Mouse (Mus musculus): ENCODE data around the gene Gin1. TPM values are rescaled to one million over a fixed set of nuclear protein-coding genes. Genes with fewer than 3 reads are reported as not detected.

The Gin1 gene
- total RNA-seq, 2 experiments from 2014 or later: 11.3 to 11.4 TPM

DNA sequence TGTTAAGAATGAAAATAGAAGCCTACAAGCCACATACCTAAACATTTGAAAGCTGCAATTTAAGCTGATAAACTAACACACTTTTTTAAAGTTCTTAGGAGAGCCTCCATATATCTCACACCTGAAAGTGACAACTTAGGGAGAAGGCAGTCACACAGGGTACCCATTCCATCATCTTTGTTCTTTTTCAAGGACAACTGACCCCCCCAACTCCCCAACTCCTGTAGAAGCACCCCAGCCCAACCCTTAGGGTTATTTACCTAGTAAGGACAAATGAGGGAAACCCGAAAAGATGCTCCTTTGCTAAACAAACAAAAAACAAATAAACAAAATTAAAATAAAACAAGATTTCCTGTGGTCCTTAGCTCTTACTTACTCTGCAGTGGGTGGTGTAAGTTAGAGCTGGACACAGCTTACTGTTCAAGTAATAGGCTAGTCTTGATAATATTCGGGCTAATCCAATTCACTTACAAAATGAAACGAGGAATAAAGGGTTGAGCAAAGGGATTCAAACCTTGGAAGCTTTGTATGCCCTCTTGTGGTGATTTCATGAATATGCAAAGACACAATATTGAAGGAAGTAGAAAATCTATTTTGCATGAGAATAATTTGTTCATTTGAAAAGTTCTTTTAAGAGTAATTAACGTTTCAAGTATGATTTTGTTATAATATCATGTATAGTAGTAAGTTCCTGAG is 32.4 kb downstream of the Gin1 start:
- DNase-seq (ENCODE audit: low spot score in 2 of 2): no peak
- TF ChIP-seq CTCF (conservative IDR thresholded peaks at IDR 0.05): peak; percentile 84
- no peak overlapping the region for H3K27ac ChIP-seq
- no peak overlapping the region for H3K4me3 ChIP-seq

DNA sequence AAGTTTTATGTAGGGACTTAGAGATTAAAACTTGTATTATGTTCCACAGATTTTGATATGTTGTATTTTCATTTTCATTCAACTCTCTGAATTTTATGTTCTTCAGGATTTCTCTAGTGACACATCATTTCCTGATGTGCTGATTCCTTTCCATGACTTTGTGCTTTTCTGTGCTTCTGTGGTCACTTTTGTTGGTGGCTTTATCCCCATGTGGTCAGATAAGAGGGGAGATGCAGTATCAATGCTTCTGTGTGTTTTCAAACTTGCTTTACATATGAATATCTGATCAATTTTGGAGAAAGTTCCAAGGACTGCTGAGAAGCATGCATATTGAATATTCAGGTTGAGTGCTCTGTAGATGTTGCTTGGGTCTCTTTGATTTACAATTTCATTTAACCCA is 34.5 kb downstream of the Gin1 start:
- DNase-seq (ENCODE audit: low spot score in 2 of 2): no peak
- Histone ChIP-seq H3K4me3 (no peak overlapping the region), H3K27ac (no peak overlapping the region)
- TF ChIP-seq CTCF (conservative IDR thresholded peaks at IDR 0.05): no peak

DNA sequence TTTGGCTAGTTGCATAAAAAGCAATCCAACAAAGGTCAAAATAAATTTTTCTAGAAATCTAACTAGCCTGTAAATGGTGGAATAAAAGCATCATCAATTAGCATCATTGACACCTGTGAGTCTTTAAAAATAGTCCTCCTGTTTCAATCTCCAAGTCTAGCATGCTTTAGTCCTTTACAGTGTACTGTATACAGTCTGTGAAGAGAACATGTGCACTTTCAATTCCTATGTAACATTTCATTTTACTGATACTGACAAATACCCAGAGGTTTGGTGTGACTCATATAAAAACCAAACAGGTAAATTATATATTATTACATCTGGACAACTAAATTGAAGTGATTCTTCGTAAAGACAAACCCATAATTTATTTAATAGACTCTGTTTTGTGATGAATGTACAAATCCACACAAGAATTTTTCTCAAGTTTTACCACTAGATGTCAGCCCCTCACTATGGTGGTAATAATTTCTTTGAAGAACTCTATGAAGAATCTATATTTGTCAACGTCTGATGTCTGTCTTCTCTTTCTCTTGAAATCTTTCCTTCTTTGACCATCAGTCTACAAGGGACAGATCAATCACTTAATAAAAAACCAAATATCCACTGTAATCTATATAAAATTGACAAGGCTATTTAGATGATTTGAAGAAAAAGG is 39.4 kb downstream of the Gin1 start:
- peak; percentile 92 for TF ChIP-seq CTCF (conservative IDR thresholded peaks at IDR 0.05)
- DNase-seq (ENCODE audit: low spot score in 2 of 2): peak in 1 of 2 experiments; percentile 25
- Histone ChIP-seq H3K27ac (no peak overlapping the region), H3K4me3 (no peak overlapping the region)

DNA sequence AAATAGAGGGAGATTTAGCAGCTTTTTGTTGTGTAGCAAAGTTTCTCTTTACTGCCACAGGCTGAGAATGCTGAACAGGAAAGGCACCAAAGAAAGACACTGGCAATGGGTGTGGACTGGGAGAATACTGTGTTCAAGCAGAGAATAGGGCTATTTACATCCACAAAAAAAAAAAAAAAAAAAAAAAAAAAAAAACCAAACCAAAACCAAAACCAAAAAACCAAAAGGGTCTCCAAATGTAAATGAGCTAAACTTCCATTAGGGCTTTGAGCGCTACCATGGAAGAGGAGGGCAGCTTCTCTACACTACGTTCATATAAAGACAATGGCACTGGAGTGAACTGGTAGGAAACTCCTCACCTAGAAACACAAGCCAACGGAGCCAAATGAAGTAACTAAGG is 51.3 kb downstream of the Gin1 start:
- no peak for DNase-seq (ENCODE audit: low spot score in 2 of 2)
- no peak for TF ChIP-seq CTCF (conservative IDR thresholded peaks at IDR 0.05)
- no peak overlapping the region for H3K4me3 ChIP-seq
- no peak overlapping the region for H3K27ac ChIP-seq

DNA sequence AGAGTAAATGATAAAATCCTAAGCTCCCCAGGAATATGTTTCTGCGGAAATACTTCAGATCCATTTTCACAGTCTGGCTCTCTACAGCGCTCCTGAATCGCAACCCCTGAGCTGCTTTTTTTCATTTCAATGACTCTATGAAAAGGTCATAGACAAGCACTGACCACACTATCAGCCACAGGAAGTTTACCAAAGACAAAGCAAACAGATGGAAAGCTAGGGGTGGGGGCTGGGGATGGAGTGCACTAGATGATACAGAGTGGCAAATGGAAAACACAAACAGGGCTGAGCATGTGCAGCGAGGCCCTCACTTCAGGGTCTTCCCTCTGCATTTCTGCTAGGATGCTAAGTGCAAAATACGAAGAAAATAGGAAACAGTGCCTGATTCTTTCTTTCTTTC is 52.2 kb downstream of the Gin1 start:
- no peak for DNase-seq (ENCODE audit: low spot score in 2 of 2)
- TF ChIP-seq CTCF (conservative IDR thresholded peaks at IDR 0.05): no peak
- Histone ChIP-seq H3K4me3 (no peak overlapping the region), H3K27ac (no peak overlapping the region)

DNA sequence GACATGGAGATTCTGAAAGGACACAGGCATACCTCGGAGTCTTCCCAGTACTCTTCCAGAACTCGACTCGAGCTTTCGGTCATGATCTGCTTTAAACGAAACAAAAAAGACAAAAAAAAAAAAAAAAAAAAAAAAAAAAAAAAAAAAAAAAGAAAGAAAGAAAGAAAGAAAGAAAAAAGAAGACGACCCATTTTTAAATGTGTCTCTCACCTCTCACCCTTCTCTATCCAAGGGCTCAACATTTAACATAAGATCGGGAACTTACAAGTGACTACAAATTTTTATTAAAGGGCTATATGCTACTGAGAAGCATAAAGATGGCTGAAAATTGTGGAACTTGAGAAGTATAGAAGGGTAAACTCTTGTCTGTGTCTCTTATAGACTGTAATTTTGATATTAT is 52.9 kb downstream of the Gin1 start:
- H3K27ac ChIP-seq: no peak overlapping the region
- no peak for DNase-seq (ENCODE audit: low spot score in 2 of 2)
- no peak for TF ChIP-seq CTCF (conservative IDR thresholded peaks at IDR 0.05)

DNA sequence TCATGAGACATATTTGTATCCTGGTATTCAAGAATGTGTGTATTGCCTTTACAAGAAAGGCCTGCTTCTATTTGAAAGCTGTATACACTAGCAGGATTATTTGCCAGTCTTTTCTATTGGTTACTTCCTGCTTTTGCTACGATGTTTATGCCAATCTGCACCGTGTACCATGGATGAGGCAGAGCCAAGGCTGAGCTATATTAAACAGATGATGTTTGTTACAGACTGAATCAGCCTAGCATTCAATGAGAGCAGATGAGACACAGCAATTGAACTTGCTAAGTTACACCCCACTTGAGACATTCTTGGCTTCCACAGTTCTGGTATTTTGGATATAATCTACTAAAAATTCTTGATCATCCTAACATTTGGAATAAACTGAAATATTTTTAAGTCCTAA is 57.6 kb downstream of the Gin1 start:
- Histone ChIP-seq H3K27ac (peak overlapping the region; percentile 10; the same call in 1 of the 2 replicates), H3K4me3 (no peak overlapping the region)
- peak in 1 of 2 experiments; percentile 55 for DNase-seq (ENCODE audit: low spot score in 2 of 2)
- no peak for TF ChIP-seq CTCF (conservative IDR thresholded peaks at IDR 0.05)

More for the DNA sequence above, 52.9 kb downstream of the Gin1 start:
- H3K4me3 ChIP-seq: no peak overlapping the region

DNA sequence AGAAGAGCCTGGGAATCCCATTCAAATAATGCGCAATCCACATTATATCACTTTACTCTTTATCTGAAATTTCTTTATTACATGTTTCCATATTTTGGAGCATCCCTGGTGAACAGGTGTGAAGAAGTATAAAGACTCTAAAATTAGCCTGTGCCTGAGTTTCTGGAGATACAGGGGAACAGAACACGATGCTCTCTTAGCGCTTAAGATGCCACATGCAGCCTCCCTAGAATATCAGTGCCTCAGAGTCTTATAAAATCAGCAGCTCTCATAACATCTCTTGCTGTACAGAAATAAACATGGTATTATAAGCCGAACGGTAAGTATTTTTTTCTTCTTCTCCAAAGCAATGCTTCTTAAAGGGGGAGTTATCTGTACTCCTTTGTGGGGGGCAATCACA is 58.1 kb downstream of the Gin1 start:
- peak overlapping the region; percentile 10; the same call in 1 of the 2 replicates for H3K27ac ChIP-seq
- H3K4me3 ChIP-seq: no peak overlapping the region
- no peak for DNase-seq (ENCODE audit: low spot score in 2 of 2)
- no peak for TF ChIP-seq CTCF (conservative IDR thresholded peaks at IDR 0.05)

DNA sequence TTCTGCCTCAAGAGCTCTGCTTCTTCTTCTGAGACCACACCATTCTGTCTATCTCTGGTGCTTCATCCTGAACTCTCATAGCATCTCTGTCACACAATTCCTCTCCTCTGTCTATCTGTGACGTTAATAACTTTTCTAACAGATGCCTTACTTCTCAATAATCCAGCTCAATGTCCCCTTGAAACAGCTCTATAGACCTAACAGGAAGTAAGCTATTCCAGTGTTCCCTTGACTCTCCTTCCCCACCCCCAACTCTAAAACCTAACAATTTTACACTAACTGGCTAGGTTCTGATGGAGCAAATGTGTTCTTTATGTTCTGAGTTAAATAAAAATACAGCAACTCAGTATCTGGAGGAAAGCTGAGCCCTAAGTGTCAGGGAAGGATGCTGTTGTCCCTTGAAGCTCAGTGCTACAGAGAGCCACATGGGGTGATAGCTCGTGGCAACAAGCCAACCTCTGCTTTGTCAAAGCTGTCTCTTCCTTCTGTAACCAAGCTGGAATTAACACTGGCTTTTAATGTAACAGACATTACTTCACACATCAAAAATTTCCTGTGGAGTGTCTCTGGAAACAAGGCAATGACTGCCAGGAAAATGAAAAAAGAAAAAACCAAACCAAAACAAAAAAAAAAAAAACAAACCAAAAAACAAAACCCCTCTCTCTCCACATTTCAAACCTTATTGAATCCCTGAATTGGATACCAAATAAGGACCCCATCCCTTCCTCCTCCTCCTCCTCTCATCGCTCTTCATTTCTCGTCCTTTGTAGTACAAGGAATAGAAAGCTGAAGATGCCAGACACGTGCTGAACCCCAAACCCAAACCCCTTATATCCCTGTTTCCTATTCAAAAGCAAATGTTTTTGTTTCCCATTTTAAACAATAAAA is 63.7 kb downstream of the Gin1 start:
- Histone ChIP-seq H3K4me3 (no peak overlapping the region), H3K27ac (no peak overlapping the region)
- DNase-seq (ENCODE audit: low spot score in 2 of 2): peak in 1 of 2 experiments; percentile 51
- no peak for TF ChIP-seq CTCF (conservative IDR thresholded peaks at IDR 0.05)

DNA sequence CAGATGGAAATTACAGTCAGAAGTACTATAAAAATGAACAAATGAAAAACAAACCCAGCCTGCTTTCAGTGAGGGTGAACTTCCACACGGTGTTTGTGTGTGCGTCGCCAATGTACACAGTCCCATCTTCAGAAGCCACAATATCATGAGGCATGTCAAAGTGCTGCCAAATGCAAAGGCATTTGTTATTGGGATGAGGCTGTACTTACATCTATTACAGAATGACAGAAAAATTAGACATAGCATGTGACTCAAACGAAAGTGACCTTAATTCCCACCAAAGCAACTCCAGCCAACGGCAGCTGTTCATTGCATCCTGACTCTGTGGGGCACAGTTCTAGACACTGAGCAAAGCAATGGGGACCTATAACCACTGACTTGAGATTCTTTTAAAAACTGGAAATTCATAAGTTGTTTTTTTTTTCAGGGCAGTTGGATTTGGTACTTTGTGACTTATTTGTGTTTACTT is 64.4 kb downstream of the Gin1 start:
- no peak overlapping the region for H3K4me3 ChIP-seq
- no peak for DNase-seq (ENCODE audit: low spot score in 2 of 2)
- no peak for TF ChIP-seq CTCF (conservative IDR thresholded peaks at IDR 0.05)
- H3K27ac ChIP-seq: no peak overlapping the region

Other genes with a start within 250 kb of the Gin1 start
- 10 to 100 TPM; 42.1 to 42.8 TPM for gene D1Ertd622e, start 108.1 kb upstream of the Gin1 start, total RNA-seq (2021)
- 10 to 100 TPM; 19.3 to 20.8 TPM for gene Ppip5k2, start 239 bp downstream of the Gin1 start, total RNA-seq (2021)

Data from layer of hippocampus, adult 2 months (tissue).